ENCODE assay signal across 9 mouse cellular contexts in genomic region chr9:69760371-69761301, GRCm38 (mm10). TPM values are rescaled to one million over a fixed set of nuclear protein-coding genes. Genes with fewer than 3 reads are reported as not detected.
DNase-seq lines count a peak whose midpoint lies in the region; ATAC-seq lines count a peak whose summit lies in the region.
"Had no signal": no experiment of that assay in that cellular context is flagged by ENCODE, and none has a peak within 500 bp of the region (broad histone marks: within the 10 kb centered on the region; RNA-seq: fewer than 3 reads in every experiment).

Gene Foxb1, minus strand, starts transcription at chr9:69760940.

- H3K4me2 ChIP-seq in forebrain, embryonic 15.5 days (replicated peaks): peak within 1 kb of the TSS; percentile 16; the same call in 1 of the 2 replicates
- peak within 1 kb of the TSS; percentile 72 for H3K4me2 ChIP-seq in midbrain, embryonic 13.5 days (replicated peaks)

- no peaks in the 10 kb centered on the region for H3K9me3 ChIP-seq in heart, embryonic 10.5 days
- no peaks in the 10 kb centered on the region for H3K9me3 ChIP-seq in forebrain, embryonic 15.5 days
- H3K9me3 ChIP-seq in midbrain, embryonic 13.5 days: no peaks in the 10 kb centered on the region

- whole genome bisulfite sequencing in heart, embryonic 10.5 days: under 1% methylated on average over 60 of the region's 60 CpGs
- WGBS in forebrain, embryonic 15.5 days: under 1% methylated on average over 60 of the region's 60 CpGs
- WGBS in midbrain, embryonic 13.5 days: 1% methylated on average over 58 of the region's 60 CpGs

- DNase-seq in heart, embryonic 10.5 days (ENCODE audit: low spot score): no peak
- DNase-seq in heart, postnatal 25 days (ENCODE audit: low spot score): no peak
- peak; percentile 70 for DNase-seq in ES-CJ7 (ENCODE audit: low read depth, low spot score)
- DNase-seq in right cerebral cortex, postnatal 4 days: no peak
- DNase-seq in spleen, postnatal 4 days (ENCODE audit: low spot score in 2 of 2): no peak
- DNase-seq in heart, postnatal 10 days: no peak

- ATAC-seq in forebrain, embryonic 15.5 days (replicated peaks): no peak
- peak; percentile 27 for ATAC-seq in midbrain, embryonic 13.5 days

- H3K4me1 ChIP-seq in heart, embryonic 10.5 days: peaks cover 27% of the 10 kb centered on the region
- H3K4me1 ChIP-seq in forebrain, embryonic 15.5 days: peaks cover 21% of the 10 kb centered on the region
- peaks cover 88% of the 10 kb centered on the region for H3K4me1 ChIP-seq in midbrain, embryonic 13.5 days (replicated peaks)

- peaks cover 100% of the 10 kb centered on the region for H3K27me3 ChIP-seq in heart, embryonic 10.5 days (ENCODE audit: insufficient read depth, poor library complexity, severe bottlenecking)
- H3K27me3 ChIP-seq in forebrain, embryonic 15.5 days: peaks cover 95% of the 10 kb centered on the region
- H3K27me3 ChIP-seq in midbrain, embryonic 13.5 days: peaks cover 89% of the 10 kb centered on the region

- no peak within 1 kb of the TSS for H3K9ac ChIP-seq in forebrain, embryonic 15.5 days (replicated peaks)
- H3K9ac ChIP-seq in midbrain, embryonic 13.5 days (replicated peaks): peak within 1 kb of the TSS; percentile 73

- peak within 1 kb of the TSS; percentile 41 for H3K4me3 ChIP-seq in heart, embryonic 10.5 days
- peak within 1 kb of the TSS; percentile 14 for H3K4me3 ChIP-seq in forebrain, embryonic 15.5 days
- peak within 1 kb of the TSS; percentile 52 for H3K4me3 ChIP-seq in midbrain, embryonic 13.5 days (replicated peaks)

- intact Hi-C loops in heart, postnatal 25 days (cut with DNase I): no loop called here
- intact Hi-C loops in heart, postnatal 10 days (cut with DNase I): no loop called here

- H3K36me3 ChIP-seq in heart, embryonic 10.5 days: no peaks in the 10 kb centered on the region
- H3K36me3 ChIP-seq in forebrain, embryonic 15.5 days: no peaks in the 10 kb centered on the region
- no peaks in the 10 kb centered on the region for H3K36me3 ChIP-seq in midbrain, embryonic 13.5 days

- H3K27ac ChIP-seq in heart, embryonic 10.5 days: no peak within 1 kb of the TSS; the same call in 1 of the 2 replicates
- H3K27ac ChIP-seq in forebrain, embryonic 15.5 days (replicated peaks): no peak within 1 kb of the TSS
- H3K27ac ChIP-seq in midbrain, embryonic 13.5 days: peak within 1 kb of the TSS; percentile 76

RNA-seq across cellular contexts. Expression of gene Foxb1, which starts in this region (rescaled TPM):
- polyA plus RNA-seq in heart, embryonic 10.5 days (2016; fragmentation: Nextera tagmentation; extraction: Ambion mirVana): not detected in 2 replicates
- not detected for total RNA-seq in heart, postnatal 25 days (2021)
- 0.98 and 1.0 TPM in 2 replicates for polyA plus RNA-seq in forebrain, embryonic 15.5 days (2015; fragmentation: Nextera tagmentation; extraction: Ambion mirVana)
- 14.2 and 20.6 TPM in 2 replicates for polyA plus RNA-seq in midbrain, embryonic 13.5 days (2015; fragmentation: Nextera tagmentation; extraction: Ambion mirVana)
- total RNA-seq in heart, postnatal 10 days (2021): not detected
- polyA plus RNA-seq: C2C12 had no signal
